Mouse (Mus musculus) liver, adult 2 months (tissue): ENCODE results near the gene Tmem102. TPM values are rescaled to one million over a fixed set of nuclear protein-coding genes. Genes with fewer than 3 reads are reported as not detected.

ENCODE experiments used
- DNase-seq: peaks from one replicate; pipeline ENCODE4 v3.0.0-alpha.2; 2011; ENCODE audit warnings: low read depth, low spot score; ENCODE audit errors: extremely low read depth
- H3K27ac ChIP-seq: fragments of 200-500 bp; replicated peaks from 2 replicates; pipeline ENCODE4 v1.5.1; 2012; ENCODE audit warnings: low read depth, mild to moderate bottlenecking, control low read depth, inconsistent platforms, low read length; ENCODE audit not compliant: insufficient read depth
- H3K27me3 ChIP-seq: fragments of 200-500 bp; 2 replicates; pipeline ENCODE4 v1.6.1; 2012; ENCODE audit warnings: mild to moderate bottlenecking, moderate library complexity, low read length, inconsistent platforms; ENCODE audit not compliant: control insufficient read depth, insufficient read depth
- H3K36me3 ChIP-seq: fragments of 200-500 bp; 2 replicates; pipeline ENCODE4 v1.6.1; 2012; ENCODE audit warnings: low read length, inconsistent platforms; ENCODE audit not compliant: control insufficient read depth, insufficient read depth
- H3K4me1 ChIP-seq: fragments of 200-500 bp; 2 replicates; pipeline ENCODE4 v1.6.1; 2011; ENCODE audit warnings: low read length; ENCODE audit not compliant: control insufficient read depth, insufficient read depth
- H3K4me3 ChIP-seq: fragments of 200-500 bp; 2 replicates; pipeline ENCODE4 v1.5.1; 2011; ENCODE audit warnings: low read depth, mild to moderate bottlenecking, control low read depth, low read length, moderate library complexity; ENCODE audit not compliant: insufficient read depth
- H3K79me2 ChIP-seq: fragments of 200-500 bp; 2 replicates; pipeline ENCODE4 v1.6.1; 2012; ENCODE audit warnings: inconsistent platforms, mild to moderate bottlenecking, low read length, moderate library complexity; ENCODE audit not compliant: control insufficient read depth, insufficient read depth
- H3K9ac ChIP-seq: fragments of 200-500 bp; 2 replicates; pipeline ENCODE4 v1.6.1; 2012; ENCODE audit warnings: low read depth, mild to moderate bottlenecking, control low read depth, inconsistent platforms, low read length
- CTCF ChIP-seq: fragments of 200-500 bp; IDR thresholded peaks from 2 replicates; pipeline ENCODE4 v1.5.1; 2011; ENCODE audit warnings: low read depth, low read length, control low read depth
- POLR2A ChIP-seq: fragments of 200-500 bp; IDR thresholded peaks from 2 replicates; pipeline ENCODE4 v1.6.1; 2011; ENCODE audit warnings: low read length, control low read depth; ENCODE audit not compliant: insufficient read depth; ENCODE audit errors: extremely low read depth
- WGBS: fragments of 180-500 bp; shearing (Covaris S2); methylation state at CpG from one replicate; pipeline ENCODE4 v1.1.7; 2018; 5-methylcytosine and 5-hydroxymethylcytosine counted together
- polyA plus RNA-seq: library from polyadenylated mRNA; depleted of rRNA; stranded (reverse); fragments of >200 nt; gene quantifications from 2 replicates; pipeline ENCODE4 v1.2.3, GENCODE M21; 2012; rRNA removed
- total RNA-seq: library from RNA; depleted of rRNA; stranded (reverse); fragments of >200 nt; gene quantifications from 2 replicates; pipeline ENCODE4 v1.2.3, GENCODE M21; 2014; rRNA removed

Tmem102 gene
- total and polyA plus RNA-seq, 2 experiments: 2.4 to 13.5 TPM

DNA sequence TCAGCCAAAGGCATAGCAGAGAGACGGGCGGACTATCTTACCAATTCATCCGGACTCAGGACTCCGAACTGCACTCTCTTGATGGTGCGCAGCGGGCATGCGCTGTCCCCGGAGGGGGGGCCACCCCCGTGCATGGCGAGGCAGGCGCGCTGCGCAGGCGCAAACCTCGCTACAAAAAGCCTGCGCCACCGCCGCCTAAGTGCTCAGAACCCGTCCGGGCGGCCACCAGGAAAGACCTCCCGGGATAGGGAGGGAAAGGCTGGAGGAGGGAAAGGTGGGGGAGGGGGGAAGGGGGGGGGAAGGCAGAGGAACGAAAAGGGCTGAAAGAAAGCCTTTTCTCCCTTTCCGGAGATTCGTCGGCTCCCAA lies 47.4 kb downstream of the Tmem102 start:
- TF ChIP-seq CTCF (no peak), POLR2A (no peak; the same call in 1 of the 2 replicates)
- Histone ChIP-seq H3K4me3 (peak overlapping the region; percentile 52), H3K9ac (peak overlapping the region; percentile 75), H3K27me3 (no peaks in the 10 kb centered on the region), H3K4me1 (peaks cover 18% of the 10 kb centered on the region), H3K79me2 (peaks cover 11% of the 10 kb centered on the region; the same call in 1 of the 2 replicates), H3K36me3 (no peaks in the 10 kb centered on the region), H3K27ac (peak overlapping the region; percentile 52)
- WGBS: under 1% methylated on average over 26 of the region's 26 CpGs
- DNase-seq: peak; percentile 80

DNA sequence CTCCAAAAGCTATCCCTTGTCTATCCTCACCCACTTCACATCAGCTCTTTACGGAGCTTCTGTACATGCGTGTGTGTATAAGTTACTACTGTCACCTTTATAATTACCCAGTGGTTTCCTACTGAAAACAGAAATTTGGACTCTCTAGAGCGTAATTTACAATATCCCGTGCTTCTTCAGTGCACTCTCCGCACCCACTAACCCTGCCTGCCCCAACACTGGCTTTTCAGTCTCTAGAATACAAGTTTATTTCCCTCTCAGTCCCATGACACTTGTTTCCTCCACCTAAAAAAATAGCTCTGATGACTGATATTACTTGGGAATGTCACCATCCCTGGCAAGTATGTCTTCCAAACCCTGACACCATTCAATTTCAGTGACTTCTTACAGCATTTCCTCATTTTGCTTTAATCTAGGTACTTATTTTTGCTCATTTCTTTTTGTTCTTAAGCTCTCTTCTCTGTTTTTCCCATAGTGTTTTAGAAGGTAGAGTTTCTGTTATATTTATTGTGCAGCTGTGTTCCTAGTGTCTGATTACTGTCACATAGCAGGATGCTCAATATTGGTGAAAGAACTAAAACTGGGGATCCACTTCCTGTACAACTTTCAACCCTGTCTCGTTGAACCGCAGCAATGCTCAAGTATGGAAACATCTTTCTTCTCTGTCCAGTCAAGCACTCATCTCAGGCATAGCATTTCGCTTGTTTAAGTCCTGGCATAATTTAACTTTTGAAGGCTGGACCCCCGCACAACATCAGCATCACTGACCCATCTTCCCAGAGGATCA lies 47.9 kb downstream of the Tmem102 start:
- peaks cover 21% of the 10 kb centered on the region for H3K4me1 ChIP-seq
- DNase-seq: no peak
- H3K4me3 ChIP-seq: peak overlapping the region; percentile 52
- no peaks in the 10 kb centered on the region for H3K36me3 ChIP-seq
- H3K27ac ChIP-seq: no peak overlapping the region; the same call in 1 of the 2 replicates
- no peaks in the 10 kb centered on the region for H3K27me3 ChIP-seq
- H3K9ac ChIP-seq: peak overlapping the region; percentile 17; the same call in 1 of the 2 replicates
- peaks cover 16% of the 10 kb centered on the region; the same call in 1 of the 2 replicates for H3K79me2 ChIP-seq
- 32% methylated on average over 9 of the region's 9 CpGs for WGBS
- no peak for TF ChIP-seq POLR2A
- no peak for TF ChIP-seq CTCF

DNA sequence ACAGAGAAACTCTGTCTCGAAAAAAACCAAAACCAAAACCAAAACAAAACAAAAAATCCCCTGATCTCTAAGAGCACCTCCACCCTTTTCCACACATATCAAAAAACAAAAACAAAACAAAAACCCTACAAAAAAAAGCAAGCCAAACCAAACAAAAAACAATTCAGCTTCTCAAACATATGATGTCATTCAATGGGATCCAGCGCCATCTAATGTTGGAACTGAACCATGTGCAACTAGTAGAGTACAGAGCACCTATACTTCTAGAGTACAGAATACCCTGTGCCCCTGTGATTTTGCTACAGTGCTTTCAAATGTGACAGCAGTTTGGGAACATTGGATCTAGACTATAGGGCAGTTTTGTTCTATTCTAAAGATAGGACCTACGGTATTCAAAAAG lies 50.7 kb downstream of the Tmem102 start:
- Histone ChIP-seq H3K36me3 (peaks cover 2% of the 10 kb centered on the region), H3K4me3 (no peak overlapping the region), H3K79me2 (peaks cover 29% of the 10 kb centered on the region; the same call in 1 of the 2 replicates), H3K9ac (no peak overlapping the region), H3K27me3 (no peaks in the 10 kb centered on the region), H3K4me1 (peaks cover 24% of the 10 kb centered on the region), H3K27ac (no peak overlapping the region)
- WGBS: 25% methylated on average over 3 of the region's 3 CpGs
- TF ChIP-seq POLR2A (no peak), CTCF (no peak)
- peak; percentile 67 for DNase-seq

DNA sequence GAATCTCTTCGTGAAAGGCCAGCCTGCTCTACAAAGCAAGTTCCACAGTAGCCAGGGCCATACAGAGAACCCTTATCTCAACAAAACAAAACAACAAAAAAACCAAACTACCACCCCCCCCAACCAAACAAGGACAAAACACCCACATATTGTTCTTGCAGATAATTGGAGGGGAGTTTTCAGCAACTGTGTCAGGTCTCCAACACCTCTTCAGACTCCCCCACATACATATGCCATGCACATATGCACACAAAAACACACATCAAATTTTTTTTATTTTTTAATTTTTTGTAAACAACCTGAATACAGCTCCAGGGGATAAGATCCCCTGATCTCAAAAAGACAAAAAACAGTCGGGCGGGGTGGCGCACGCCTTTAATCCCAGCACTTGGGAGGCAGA lies 51.2 kb downstream of the Tmem102 start:
- peaks cover 21% of the 10 kb centered on the region for H3K4me1 ChIP-seq
- DNase-seq: no peak
- H3K9ac ChIP-seq: no peak overlapping the region
- no peaks in the 10 kb centered on the region for H3K27me3 ChIP-seq
- peaks cover 2% of the 10 kb centered on the region for H3K36me3 ChIP-seq
- TF ChIP-seq CTCF (no peak), POLR2A (no peak)
- H3K4me3 ChIP-seq: no peak overlapping the region
- H3K79me2 ChIP-seq: peaks cover 29% of the 10 kb centered on the region; the same call in 1 of the 2 replicates
- no peak overlapping the region for H3K27ac ChIP-seq
- 77% methylated on average over 5 of the region's 5 CpGs for WGBS

Other genes with a start within 250 kb of the Tmem102 start
Only the 30 nearest of the 45 such genes appear.
- not detected in 2 replicates for gene Sox15, start 150.3 kb downstream of the Tmem102 start, total RNA-seq
- gene Sox15, start 150.3 kb downstream of the Tmem102 start, polyA plus RNA-seq: 0.21 TPM in 1 of 2 replicates, not detected in the other
- 49.9 and 53.5 TPM in 2 replicates for gene Mpdu1, start 143.0 kb downstream of the Tmem102 start, total RNA-seq
- 100 and 115 TPM in 2 replicates for gene Mpdu1, start 143.0 kb downstream of the Tmem102 start, polyA plus RNA-seq
- 4.5 and 6.0 TPM in 2 replicates for gene Cd68, start 139.5 kb downstream of the Tmem102 start, total RNA-seq
- gene Cd68, start 139.5 kb downstream of the Tmem102 start, polyA plus RNA-seq: 6.1 and 14.8 TPM in 2 replicates
- 370 and 386 TPM in 2 replicates for gene Eif4a1, start 133.2 kb downstream of the Tmem102 start, total RNA-seq
- gene Eif4a1, start 133.2 kb downstream of the Tmem102 start, polyA plus RNA-seq: 184 and 221 TPM in 2 replicates
- 26.2 and 31.9 TPM in 2 replicates for gene Senp3, start 123.5 kb downstream of the Tmem102 start, total RNA-seq
- gene Senp3, start 123.5 kb downstream of the Tmem102 start, polyA plus RNA-seq: 17.5 and 25.8 TPM in 2 replicates
- 1.0 and 1.4 TPM in 2 replicates for gene Tnfsf13, start 119.8 kb downstream of the Tmem102 start, total RNA-seq
- 0.58 and 1.1 TPM in 2 replicates for gene Tnfsf13, start 119.8 kb downstream of the Tmem102 start, polyA plus RNA-seq
- 2.6 and 3.0 TPM in 2 replicates for gene Tnfsf12, start 109.8 kb downstream of the Tmem102 start, total RNA-seq
- gene Tnfsf12, start 109.8 kb downstream of the Tmem102 start, polyA plus RNA-seq: 9.5 and 18.0 TPM in 2 replicates
- 2.5 and 3.4 TPM in 2 replicates for gene Tnfsfm13, start 109.5 kb downstream of the Tmem102 start, total RNA-seq
- 2.6 and 3.6 TPM in 2 replicates for gene Tnfsfm13, start 109.5 kb downstream of the Tmem102 start, polyA plus RNA-seq
- 10.0 and 12.6 TPM in 2 replicates for gene Polr2a, start 47.0 kb downstream of the Tmem102 start, total RNA-seq
- gene Polr2a, start 47.0 kb downstream of the Tmem102 start, polyA plus RNA-seq: 9.9 and 10.6 TPM in 2 replicates
- not detected in 2 replicates for gene Slc35g3, start 43.7 kb downstream of the Tmem102 start, total RNA-seq
- gene Slc35g3, start 43.7 kb downstream of the Tmem102 start, polyA plus RNA-seq: not detected in 2 replicates
- gene Zbtb4, start 39.7 kb downstream of the Tmem102 start, total RNA-seq: 2.6 and 4.4 TPM in 2 replicates
- 8.2 and 9.7 TPM in 2 replicates for gene Zbtb4, start 39.7 kb downstream of the Tmem102 start, polyA plus RNA-seq
- 0.46 and 0.54 TPM in 2 replicates for gene Chrnb1, start 9.7 kb downstream of the Tmem102 start, total RNA-seq
- gene Chrnb1, start 9.7 kb downstream of the Tmem102 start, polyA plus RNA-seq: 0.28 and 0.35 TPM in 2 replicates
- 0.18 and 0.20 TPM in 2 replicates for gene Fgf11, start 3.8 kb downstream of the Tmem102 start, total RNA-seq
- gene Fgf11, start 3.8 kb downstream of the Tmem102 start, polyA plus RNA-seq: 0.33 and 0.34 TPM in 2 replicates
- not detected in 2 replicates for gene Gm39566, start 9.7 kb upstream of the Tmem102 start, total RNA-seq
- gene Gm39566, start 9.7 kb upstream of the Tmem102 start, polyA plus RNA-seq: not detected in 2 replicates
- gene Spem2, start 12.8 kb upstream of the Tmem102 start, total RNA-seq: not detected in 2 replicates
- gene Spem2, start 12.8 kb upstream of the Tmem102 start, polyA plus RNA-seq: not detected in 2 replicates
- not detected in 2 replicates for gene Spem1, start 16.6 kb upstream of the Tmem102 start, total RNA-seq
- 0.09 TPM in 1 of 2 replicates, not detected in the other for gene Spem1, start 16.6 kb upstream of the Tmem102 start, polyA plus RNA-seq
- 0.18 and 0.34 TPM in 2 replicates for gene Nlgn2, start 32.2 kb upstream of the Tmem102 start, total RNA-seq
- 0.93 and 1.9 TPM in 2 replicates for gene Nlgn2, start 32.2 kb upstream of the Tmem102 start, polyA plus RNA-seq
- gene Tmem256, start 32.9 kb upstream of the Tmem102 start, total RNA-seq: 326 and 353 TPM in 2 replicates
- gene Tmem256, start 32.9 kb upstream of the Tmem102 start, polyA plus RNA-seq: 284 and 370 TPM in 2 replicates
- 1.5 and 2.6 TPM in 2 replicates for gene Plscr3, start 40.8 kb upstream of the Tmem102 start, total RNA-seq
- 18.5 and 19.3 TPM in 2 replicates for gene Plscr3, start 40.8 kb upstream of the Tmem102 start, polyA plus RNA-seq
- 0.07 and 0.18 TPM in 2 replicates for gene Tnk1, start 53.1 kb upstream of the Tmem102 start, total RNA-seq
- 0.17 TPM in 2 replicates for gene Tnk1, start 53.1 kb upstream of the Tmem102 start, polyA plus RNA-seq
- not detected in 2 replicates for gene Tmem95, start 72.4 kb upstream of the Tmem102 start, total RNA-seq
- gene Tmem95, start 72.4 kb upstream of the Tmem102 start, polyA plus RNA-seq: not detected in 2 replicates
- 0.65 and 1.0 TPM in 2 replicates for gene Kctd11, start 75.8 kb upstream of the Tmem102 start, total RNA-seq
- 0.68 and 1.6 TPM in 2 replicates for gene Kctd11, start 75.8 kb upstream of the Tmem102 start, polyA plus RNA-seq
- 1.2 and 1.9 TPM in 2 replicates for gene Acap1, start 89.9 kb upstream of the Tmem102 start, total RNA-seq
- gene Acap1, start 89.9 kb upstream of the Tmem102 start, polyA plus RNA-seq: 2.3 and 3.3 TPM in 2 replicates
- gene 2810408A11Rik, start 95.4 kb upstream of the Tmem102 start, total RNA-seq: 0.13 and 0.18 TPM in 2 replicates
- 0.06 and 0.11 TPM in 2 replicates for gene 2810408A11Rik, start 95.4 kb upstream of the Tmem102 start, polyA plus RNA-seq
- 10.1 and 14.0 TPM in 2 replicates for gene Neurl4, start 95.4 kb upstream of the Tmem102 start, total RNA-seq
- 12.6 and 20.7 TPM in 2 replicates for gene Neurl4, start 95.4 kb upstream of the Tmem102 start, polyA plus RNA-seq
- 7.0 and 8.5 TPM in 2 replicates for gene Gps2, start 108.3 kb upstream of the Tmem102 start, total RNA-seq
- 32.3 and 41.0 TPM in 2 replicates for gene Gps2, start 108.3 kb upstream of the Tmem102 start, polyA plus RNA-seq
- 321 and 404 TPM in 2 replicates for gene Eif5a, start 116.3 kb upstream of the Tmem102 start, total RNA-seq
- 374 and 408 TPM in 2 replicates for gene Eif5a, start 116.3 kb upstream of the Tmem102 start, polyA plus RNA-seq
- gene Ybx2, start 130.2 kb upstream of the Tmem102 start, total RNA-seq: not detected in 2 replicates
- 0.20 TPM in 1 of 2 replicates, not detected in the other for gene Ybx2, start 130.2 kb upstream of the Tmem102 start, polyA plus RNA-seq
- 0.60 and 0.83 TPM in 2 replicates for gene Slc2a4, start 142.6 kb upstream of the Tmem102 start, total RNA-seq
- 0.39 and 0.58 TPM in 2 replicates for gene Slc2a4, start 142.6 kb upstream of the Tmem102 start, polyA plus RNA-seq
- gene Cldn7, start 159.2 kb upstream of the Tmem102 start, total RNA-seq: 0.20 and 0.37 TPM in 2 replicates
- gene Cldn7, start 159.2 kb upstream of the Tmem102 start, polyA plus RNA-seq: 0.26 and 0.46 TPM in 2 replicates